Mouse (Mus musculus): Measurements from ENCODE around the gene Car4. TPM values are rescaled to one million over a fixed set of nuclear protein-coding genes. Genes with fewer than 3 reads are reported as not detected.

Gene Car4
- polyA plus RNA-seq, 1 experiment from 2014 or later: not detected

DNA sequence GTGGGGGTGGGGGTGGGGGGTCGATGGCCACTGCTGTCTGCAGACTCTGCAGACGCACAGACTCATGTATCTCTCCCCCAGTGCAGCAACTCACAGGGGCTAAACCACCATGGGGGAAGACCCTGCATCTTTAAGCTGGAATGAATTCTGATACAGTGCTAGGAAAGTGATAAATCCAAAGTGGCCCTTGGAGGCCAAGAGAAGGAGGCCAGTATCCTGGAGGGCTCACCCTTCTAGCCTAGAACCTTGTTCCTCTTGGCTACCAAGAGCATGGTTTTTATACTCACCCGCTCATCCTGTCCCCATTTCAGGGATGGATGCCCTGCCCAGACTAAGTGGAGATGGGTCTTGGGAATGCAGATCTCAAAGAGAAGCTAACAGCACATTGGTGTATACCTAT is 2.7 kb downstream of the Car4 start:
- Histone ChIP-seq H3K4me3 (ENCODE audit: low read depth, low read length) (no peak overlapping the region), H3K36me3 (replicated peaks; ENCODE audit: insufficient read depth, low read length) (no peaks in the 10 kb centered on the region), H3K4me1 (ENCODE audit: insufficient read depth) (peaks cover 7% of the 10 kb centered on the region; the same call in 1 of the 2 replicates), H3K27me3 (ENCODE audit: insufficient read depth, low read length) (peaks cover 43% of the 10 kb centered on the region), H3K27ac (ENCODE audit: low read depth) (no peak overlapping the region), H3K4me2 (ENCODE audit: low read depth, low read length) (no peak overlapping the region), H3K9ac (replicated peaks) (no peak overlapping the region), H3K9me3 (ENCODE audit: low read length) (no peaks in the 10 kb centered on the region)
- TF ChIP-seq EP300 (IDR thresholded peaks at IDR 0.05; ENCODE audit: low read depth): no peak
- no peak for TF ChIP-seq CTCF (IDR thresholded peaks at IDR 0.05; ENCODE audit: low read depth)
- ATAC-seq (no peak), DNase-seq (no peak)
- WGBS (ENCODE audit: insufficient replicate concordance): 40% methylated on average over 3 of the region's 3 CpGs

DNA sequence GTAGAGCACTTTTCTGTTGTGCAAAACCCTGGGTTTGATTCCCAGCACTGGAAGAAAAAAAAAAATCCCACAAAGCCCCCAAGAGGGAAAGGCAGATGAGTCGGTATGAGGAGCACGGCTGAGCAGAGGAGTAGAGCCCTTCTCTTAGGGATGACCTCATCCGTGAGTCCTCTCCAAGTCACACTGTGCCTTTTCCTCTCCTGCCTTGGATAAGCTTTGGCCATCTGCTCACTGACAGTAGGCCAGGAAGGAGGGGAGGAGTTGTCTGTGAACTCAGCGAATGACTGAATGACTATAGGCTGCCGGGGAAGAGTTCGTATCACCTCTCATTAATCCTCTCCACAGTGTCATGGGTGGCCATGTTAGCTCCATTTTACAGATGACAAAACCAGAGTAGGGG is 3.2 kb downstream of the Car4 start:
- 67% methylated on average over 6 of the region's 6 CpGs for WGBS (ENCODE audit: insufficient replicate concordance)
- ATAC-seq (no peak), DNase-seq (no peak)
- no peak overlapping the region for H3K9ac ChIP-seq (replicated peaks)
- no peaks in the 10 kb centered on the region for H3K36me3 ChIP-seq (replicated peaks; ENCODE audit: insufficient read depth, low read length)
- no peak overlapping the region for H3K4me3 ChIP-seq (ENCODE audit: low read depth, low read length)
- H3K4me2 ChIP-seq (ENCODE audit: low read depth, low read length): no peak overlapping the region
- no peak for TF ChIP-seq EP300 (IDR thresholded peaks at IDR 0.05; ENCODE audit: low read depth)
- TF ChIP-seq CTCF (IDR thresholded peaks at IDR 0.05; ENCODE audit: low read depth): no peak
- H3K27me3 ChIP-seq (ENCODE audit: insufficient read depth, low read length): peaks cover 43% of the 10 kb centered on the region
- no peak overlapping the region for H3K27ac ChIP-seq (ENCODE audit: low read depth)
- H3K9me3 ChIP-seq (ENCODE audit: low read length): no peaks in the 10 kb centered on the region
- peaks cover 7% of the 10 kb centered on the region; the same call in 1 of the 2 replicates for H3K4me1 ChIP-seq (ENCODE audit: insufficient read depth)

DNA sequence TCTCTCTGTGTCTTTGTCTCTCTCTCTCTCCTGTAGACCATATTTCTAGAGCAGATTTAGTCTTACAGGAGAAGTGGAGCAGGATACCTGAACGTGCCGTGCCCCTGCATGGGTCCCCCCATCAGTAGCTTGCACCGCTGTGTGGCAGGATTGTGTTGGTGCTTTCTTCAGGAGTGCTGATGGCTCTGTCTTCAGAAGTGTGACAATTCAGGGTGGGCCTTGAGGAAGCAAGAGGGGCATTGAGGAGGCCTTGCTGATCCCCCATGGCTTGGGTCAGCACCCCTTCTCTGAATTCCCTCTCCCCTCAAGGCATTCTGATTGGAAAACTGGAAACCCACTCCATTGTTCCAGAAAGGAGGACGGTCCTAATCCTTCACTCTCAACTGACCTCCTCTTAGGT is 4.0 kb downstream of the Car4 start:
- TF ChIP-seq EP300 (IDR thresholded peaks at IDR 0.05; ENCODE audit: low read depth) (no peak), CTCF (IDR thresholded peaks at IDR 0.05; ENCODE audit: low read depth) (no peak)
- Histone ChIP-seq H3K9me3 (ENCODE audit: low read length) (no peaks in the 10 kb centered on the region), H3K27ac (ENCODE audit: low read depth) (no peak overlapping the region), H3K4me1 (ENCODE audit: insufficient read depth) (peaks cover 7% of the 10 kb centered on the region; the same call in 1 of the 2 replicates), H3K4me3 (ENCODE audit: low read depth, low read length) (no peak overlapping the region), H3K27me3 (ENCODE audit: insufficient read depth, low read length) (peaks cover 38% of the 10 kb centered on the region), H3K4me2 (ENCODE audit: low read depth, low read length) (no peak overlapping the region), H3K36me3 (replicated peaks; ENCODE audit: insufficient read depth, low read length) (no peaks in the 10 kb centered on the region), H3K9ac (replicated peaks) (no peak overlapping the region)
- WGBS (ENCODE audit: insufficient replicate concordance): 79% methylated on average over 4 of the region's 4 CpGs
- DNase-seq: no peak
- no peak for ATAC-seq

GRCm38 (mm10) chr11:84962536-84962935 is 5.0 kb downstream of the Car4 start:
- no peak for DNase-seq

GRCm38 (mm10) chr11:84963556-84963955 is 6.0 kb downstream of the Car4 start:
- Histone ChIP-seq H3K4me3 (ENCODE audit: low read depth, low read length) (no peak overlapping the region), H3K9ac (replicated peaks) (no peak overlapping the region), H3K9me3 (ENCODE audit: low read length) (no peaks in the 10 kb centered on the region), H3K36me3 (replicated peaks; ENCODE audit: insufficient read depth, low read length) (no peaks in the 10 kb centered on the region), H3K27me3 (ENCODE audit: insufficient read depth, low read length) (peaks cover 18% of the 10 kb centered on the region), H3K4me1 (ENCODE audit: insufficient read depth) (no peaks in the 10 kb centered on the region; the same call in 1 of the 2 replicates), H3K4me2 (ENCODE audit: low read depth, low read length) (no peak overlapping the region), H3K27ac (ENCODE audit: low read depth) (no peak overlapping the region)
- ATAC-seq: no peak
- TF ChIP-seq CTCF (IDR thresholded peaks at IDR 0.05; ENCODE audit: low read depth): no peak
- no peak for TF ChIP-seq EP300 (IDR thresholded peaks at IDR 0.05; ENCODE audit: low read depth)
- WGBS (ENCODE audit: insufficient replicate concordance): 64% methylated on average over 3 of the region's 3 CpGs
- no peak for DNase-seq

More at GRCm38 (mm10) chr11:84962536-84962935, 5.0 kb downstream of the Car4 start:
- Histone ChIP-seq H3K27me3 (ENCODE audit: insufficient read depth, low read length) (peaks cover 28% of the 10 kb centered on the region), H3K36me3 (replicated peaks; ENCODE audit: insufficient read depth, low read length) (no peaks in the 10 kb centered on the region), H3K9me3 (ENCODE audit: low read length) (no peaks in the 10 kb centered on the region), H3K4me1 (ENCODE audit: insufficient read depth) (peaks cover 5% of the 10 kb centered on the region; the same call in 1 of the 2 replicates), H3K4me2 (ENCODE audit: low read depth, low read length) (no peak overlapping the region), H3K9ac (replicated peaks) (no peak overlapping the region), H3K4me3 (ENCODE audit: low read depth, low read length) (no peak overlapping the region), H3K27ac (ENCODE audit: low read depth) (no peak overlapping the region)
- WGBS (ENCODE audit: insufficient replicate concordance): 61% methylated on average over 4 of the region's 4 CpGs
- ATAC-seq: no peak
- TF ChIP-seq CTCF (IDR thresholded peaks at IDR 0.05; ENCODE audit: low read depth) (no peak), EP300 (IDR thresholded peaks at IDR 0.05; ENCODE audit: low read depth) (no peak)

DNA sequence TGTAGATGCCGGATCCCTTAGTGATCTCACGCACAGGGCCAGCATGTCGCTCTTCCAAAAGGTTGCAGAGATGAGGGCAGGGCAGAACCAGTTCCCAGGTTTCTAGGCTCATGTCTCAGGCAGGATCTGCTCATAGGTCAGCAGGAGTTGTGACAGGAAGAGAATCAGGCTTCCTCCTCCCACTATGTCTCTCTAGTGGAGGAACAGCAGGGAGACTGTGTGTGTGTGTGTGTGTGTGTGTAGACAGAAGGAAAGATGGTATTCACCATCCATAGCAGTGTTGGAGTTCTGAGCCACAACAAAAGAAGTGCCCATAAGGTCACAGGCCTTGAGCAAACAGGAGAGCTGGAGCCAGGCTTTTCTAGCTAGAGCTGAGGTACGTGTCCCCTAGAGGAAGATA is 9.1 kb downstream of the Car4 start:
- H3K36me3 ChIP-seq (replicated peaks; ENCODE audit: insufficient read depth, low read length): no peaks in the 10 kb centered on the region
- no peaks in the 10 kb centered on the region for H3K27me3 ChIP-seq (ENCODE audit: insufficient read depth, low read length)
- H3K9ac ChIP-seq (replicated peaks): no peak overlapping the region
- peaks cover 2% of the 10 kb centered on the region; the same call in 1 of the 2 replicates for H3K4me1 ChIP-seq (ENCODE audit: insufficient read depth)
- no peak for TF ChIP-seq CTCF (IDR thresholded peaks at IDR 0.05; ENCODE audit: low read depth)
- no peak for TF ChIP-seq EP300 (IDR thresholded peaks at IDR 0.05; ENCODE audit: low read depth)
- ATAC-seq (no peak), DNase-seq (no peak)
- H3K27ac ChIP-seq (ENCODE audit: low read depth): no peak overlapping the region
- no peak overlapping the region for H3K4me2 ChIP-seq (ENCODE audit: low read depth, low read length)
- H3K9me3 ChIP-seq (ENCODE audit: low read length): no peaks in the 10 kb centered on the region
- H3K4me3 ChIP-seq (ENCODE audit: low read depth, low read length): no peak overlapping the region
- WGBS (ENCODE audit: insufficient replicate concordance): 82% methylated on average over 4 of the region's 4 CpGs

- H3K36me3 ChIP-seq (replicated peaks; ENCODE audit: insufficient read depth, low read length): no peaks in the 10 kb centered on the region
- no peaks in the 10 kb centered on the region for H3K27me3 ChIP-seq (ENCODE audit: insufficient read depth, low read length)
- peaks cover 2% of the 10 kb centered on the region; the same call in 1 of the 2 replicates for H3K4me1 ChIP-seq (ENCODE audit: insufficient read depth)
- H3K9me3 ChIP-seq (ENCODE audit: low read length): no peaks in the 10 kb centered on the region
- TF ChIP-seq CTCF (IDR thresholded peaks at IDR 0.05; ENCODE audit: low read depth) (no peak), EP300 (IDR thresholded peaks at IDR 0.05; ENCODE audit: low read depth) (no peak)
- H3K27ac ChIP-seq (ENCODE audit: low read depth): no peak overlapping the region
- DNase-seq (no peak), ATAC-seq (no peak)
- WGBS (ENCODE audit: insufficient replicate concordance): 44% methylated on average over 5 of the region's 5 CpGs
- H3K4me3 ChIP-seq (ENCODE audit: low read depth, low read length): no peak overlapping the region
- no peak overlapping the region for H3K9ac ChIP-seq (replicated peaks)
- no peak overlapping the region for H3K4me2 ChIP-seq (ENCODE audit: low read depth, low read length)
Observed at GRCm38 (mm10) chr11:84967113-84967512, 9.5 kb downstream of the Car4 start.
